In genomic region chr9:61872246-61872941, GRCm38 (mm10) we compare ENCODE assay signal across 11 mouse cellular contexts. TPM values are rescaled to one million over a fixed set of nuclear protein-coding genes. Genes with fewer than 3 reads are reported as not detected.
DNase-seq lines count a peak whose midpoint lies in the region; ATAC-seq lines count a peak whose summit lies in the region.
"Had no signal": no experiment of that assay in that cellular context is flagged by ENCODE, and none has a peak within 500 bp of the region (broad histone marks: within the 10 kb centered on the region; RNA-seq: fewer than 3 reads in every experiment).

No protein-coding gene starts in this region.

- no peak overlapping the region for H3K9ac ChIP-seq in hindbrain, embryonic 11.5 days (ENCODE audit: low read depth, low read length)
- H3K9ac ChIP-seq in midbrain, embryonic 14.5 days (replicated peaks; ENCODE audit: low read length), result no peak overlapping the region
- H3K9ac ChIP-seq: heart, embryonic 12.5 days; liver, embryonic 13.5 days had no signal

- no peak overlapping the region for H3K4me3 ChIP-seq in hindbrain, embryonic 11.5 days (ENCODE audit: low read depth, low read length)
- no peak overlapping the region for H3K4me3 ChIP-seq in midbrain, embryonic 14.5 days (replicated peaks; ENCODE audit: low read depth, low read length)
- H3K4me3 ChIP-seq: heart, embryonic 12.5 days; liver, embryonic 13.5 days had no signal

- peak; percentile 37 for DNase-seq in brain, adult 2 months (ENCODE audit: low read depth, low spot score)
- DNase-seq in embryo, embryonic 9.5 days (ENCODE audit: extremely low spot score), result peak; percentile 22
- peak; percentile 68 for DNase-seq in hindbrain, embryonic 11.5 days (ENCODE audit: low spot score)
- peak; percentile 77 for DNase-seq in midbrain, embryonic 14.5 days
- no peak for DNase-seq in urinary bladder, postnatal 36 days (ENCODE audit: low spot score in 2 of 2)
- DNase-seq in lung, postnatal 25 days (ENCODE audit: low spot score), result no peak
- no peak for DNase-seq in heart, postnatal 14 days
- DNase-seq: cerebellum, postnatal 14 days; kidney, adult 2 months; liver, embryonic 13.5 days had no signal

- intact Hi-C loops in heart, postnatal 14 days (cut with DNase I), result no loop called here

- ATAC-seq in hindbrain, embryonic 11.5 days (ENCODE audit: low FRiP score), result peak; percentile 94
- peak; percentile 89 for ATAC-seq in midbrain, embryonic 14.5 days (ENCODE audit: low FRiP score, low TSS enrichment)

- no peaks in the 10 kb centered on the region for H3K36me3 ChIP-seq in hindbrain, embryonic 11.5 days (ENCODE audit: control insufficient read depth, insufficient read depth, low read length)
- H3K36me3 ChIP-seq in midbrain, embryonic 14.5 days (ENCODE audit: control insufficient read depth, insufficient read depth, low read length), result no peaks in the 10 kb centered on the region
- H3K36me3 ChIP-seq: heart, embryonic 12.5 days; liver, embryonic 13.5 days had no signal

- peak overlapping the region; percentile 86 for H3K27ac ChIP-seq in hindbrain, embryonic 11.5 days (ENCODE audit: low read depth, low read length)
- H3K27ac ChIP-seq in midbrain, embryonic 14.5 days (replicated peaks; ENCODE audit: low read depth, low read length), result peak overlapping the region; percentile 80
- H3K27ac ChIP-seq: liver, embryonic 13.5 days had no signal

- H3K4me1 ChIP-seq in hindbrain, embryonic 11.5 days (replicated peaks; ENCODE audit: control insufficient read depth, insufficient read depth, low read length), result peaks cover 23% of the 10 kb centered on the region
- H3K4me1 ChIP-seq in midbrain, embryonic 14.5 days (ENCODE audit: control insufficient read depth, insufficient read depth, low read length), result peaks cover 43% of the 10 kb centered on the region

- no peak overlapping the region for H3K4me2 ChIP-seq in hindbrain, embryonic 11.5 days (replicated peaks; ENCODE audit: low read depth, low read length)
- no peak overlapping the region for H3K4me2 ChIP-seq in midbrain, embryonic 14.5 days (ENCODE audit: low read length)
- H3K4me2 ChIP-seq: heart, embryonic 12.5 days; liver, embryonic 13.5 days had no signal

- H3K9me3 ChIP-seq in hindbrain, embryonic 11.5 days (ENCODE audit: control insufficient read depth, low read length), result no peaks in the 10 kb centered on the region
- H3K9me3 ChIP-seq in midbrain, embryonic 14.5 days (ENCODE audit: control insufficient read depth, low read length), result no peaks in the 10 kb centered on the region
- H3K9me3 ChIP-seq: liver, embryonic 13.5 days had no signal

- WGBS in hindbrain, embryonic 11.5 days, result 25% methylated on average over 8 of the region's 8 CpGs
- WGBS in midbrain, embryonic 14.5 days, result 3% methylated on average over 8 of the region's 8 CpGs

- no peaks in the 10 kb centered on the region for H3K27me3 ChIP-seq in hindbrain, embryonic 11.5 days (ENCODE audit: control insufficient read depth, insufficient read depth, low read length)
- H3K27me3 ChIP-seq in midbrain, embryonic 14.5 days (ENCODE audit: control insufficient read depth, insufficient read depth, low read length), result 0 out of 2 replicates have a peak, but pooled peaks cover 3% of the 10 kb centered on the region

RNA-seq across cellular contexts. Expression of gene Rplp1, which starts 41.9 kb away (rescaled TPM):
- 1,024 and 1,073 TPM in 2 replicates for polyA plus RNA-seq in hindbrain, embryonic 11.5 days (2014; fragmentation: Nextera tagmentation; extraction: Ambion mirVana)
- polyA plus RNA-seq in midbrain, embryonic 14.5 days (2014; fragmentation: Nextera tagmentation; extraction: Ambion mirVana), result 935 and 1,231 TPM in 2 replicates
- total RNA-seq in heart, postnatal 14 days (2021), result 1,000 to 10,000 TPM; 1,416 to 1,506 TPM

Comparison
In these comparisons a context has a peak if more than half of its experiments do, and no peak if none do; other contexts are left out.
1. DNase-seq: peak in brain, adult 2 months (single experiment), embryo, embryonic 9.5 days (single experiment), hindbrain, embryonic 11.5 days (single experiment) and midbrain, embryonic 14.5 days (single experiment); none in urinary bladder, postnatal 36 days (0 of 2), lung, postnatal 25 days (single experiment) and heart, postnatal 14 days (0 of 2).